Mouse (Mus musculus): ENCODE data around the gene Orai2. TPM values are rescaled to one million over a fixed set of nuclear protein-coding genes. Genes with fewer than 3 reads are reported as not detected.

The Orai2 gene
- polyA plus RNA-seq, 1 experiment from 2014 or later: 7.4 TPM

DNA sequence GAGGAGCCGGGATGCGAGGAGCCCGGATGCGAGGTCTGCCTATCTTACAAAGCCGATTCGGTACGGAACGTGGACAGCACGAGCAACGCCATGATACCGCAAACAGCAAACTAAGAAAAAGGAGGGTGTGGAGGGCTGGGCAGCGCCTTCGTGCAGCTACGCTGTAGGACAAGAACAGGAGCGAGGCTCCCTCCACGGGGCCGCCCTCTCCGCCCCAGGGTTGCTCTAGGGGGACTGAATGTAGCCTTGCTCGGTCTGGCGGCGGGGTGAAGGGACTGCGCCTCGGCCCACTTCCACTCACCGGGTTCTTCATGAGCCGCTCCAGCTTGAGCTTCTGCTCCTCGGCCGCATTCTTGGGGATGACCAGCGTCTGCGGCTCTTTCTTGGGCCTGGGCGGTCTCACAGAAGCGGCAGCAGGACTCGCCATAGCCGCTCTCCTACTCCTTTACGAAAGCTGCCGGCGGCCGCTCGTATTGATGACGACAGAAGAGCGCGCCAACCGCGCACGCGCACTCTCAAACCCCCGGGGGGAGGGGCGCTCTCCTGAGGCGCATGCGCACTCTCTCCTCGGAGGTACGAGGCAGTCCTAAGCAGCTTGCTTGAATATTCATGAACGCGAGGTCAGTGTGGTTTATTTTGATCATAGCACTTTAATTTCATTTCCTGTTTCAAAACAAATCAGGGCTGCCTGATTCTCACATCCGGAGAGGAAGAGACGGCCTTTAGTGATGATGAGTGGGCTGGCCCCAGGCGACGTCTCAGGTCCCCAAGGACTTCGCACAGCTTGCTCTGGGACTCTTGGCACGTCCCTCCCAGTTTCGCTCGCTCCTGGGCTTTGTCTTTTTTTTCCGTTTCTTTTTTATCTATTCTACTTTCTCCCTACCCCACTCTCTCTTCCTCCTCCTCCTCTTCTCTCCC is 28.2 kb upstream of the Orai2 start, which contains the start of gene Prkrip1:
TSS of gene Prkrip1 (minus strand) at position 490 of the 918 bp plus-strand sequence.
- Histone ChIP-seq H3K9me3 (0 out of 2 replicates have a peak, but pooled peaks cover 8% of the 10 kb centered on the region), H3K4me3 (peak within 1 kb of the TSS; percentile 95), H3K36me3 (replicated peaks) (peaks cover 39% of the 10 kb centered on the region), H3K27ac (peak within 1 kb of the TSS; percentile 93), H3K27me3 (ENCODE audit: poor library complexity, severe bottlenecking) (no peaks in the 10 kb centered on the region), H3K4me1 (peaks cover 24% of the 10 kb centered on the region)
- DNase-seq (ENCODE audit: extremely low spot score, low spot score): peak; percentile 96
- WGBS: under 1% methylated on average over 62 of the region's 62 CpGs

DNA sequence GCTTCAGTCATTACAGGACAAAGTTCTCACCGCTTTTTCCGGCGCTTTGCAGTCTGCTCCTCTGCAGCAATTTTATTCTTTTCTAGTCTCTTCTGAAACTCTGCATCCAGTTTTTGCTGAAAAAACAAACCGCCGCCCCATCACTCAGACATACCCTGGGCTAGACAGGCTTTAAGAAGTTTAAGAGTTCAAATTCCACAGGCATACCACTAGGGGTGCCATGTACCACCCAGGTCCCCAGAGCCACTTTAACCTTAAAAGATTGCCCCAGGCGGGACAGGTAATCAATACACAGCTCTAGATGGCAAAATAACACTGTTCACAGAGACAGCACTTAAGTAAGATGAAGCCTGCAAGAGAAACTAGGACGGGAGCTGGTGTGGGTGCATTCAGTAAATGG is 21.4 kb upstream of the Orai2 start:
- peaks cover 98% of the 10 kb centered on the region for H3K36me3 ChIP-seq (replicated peaks)
- no peak overlapping the region for H3K4me3 ChIP-seq
- 0 out of 2 replicates have a peak, but pooled peaks cover 6% of the 10 kb centered on the region for H3K9me3 ChIP-seq
- WGBS: 87% methylated on average over 7 of the region's 7 CpGs
- no peak overlapping the region for H3K27ac ChIP-seq
- 0 out of 2 replicates have a peak, but pooled peaks cover under 1% of the 10 kb centered on the region for H3K4me1 ChIP-seq
- no peaks in the 10 kb centered on the region for H3K27me3 ChIP-seq (ENCODE audit: poor library complexity, severe bottlenecking)
- DNase-seq (ENCODE audit: extremely low spot score, low spot score): no peak

DNA sequence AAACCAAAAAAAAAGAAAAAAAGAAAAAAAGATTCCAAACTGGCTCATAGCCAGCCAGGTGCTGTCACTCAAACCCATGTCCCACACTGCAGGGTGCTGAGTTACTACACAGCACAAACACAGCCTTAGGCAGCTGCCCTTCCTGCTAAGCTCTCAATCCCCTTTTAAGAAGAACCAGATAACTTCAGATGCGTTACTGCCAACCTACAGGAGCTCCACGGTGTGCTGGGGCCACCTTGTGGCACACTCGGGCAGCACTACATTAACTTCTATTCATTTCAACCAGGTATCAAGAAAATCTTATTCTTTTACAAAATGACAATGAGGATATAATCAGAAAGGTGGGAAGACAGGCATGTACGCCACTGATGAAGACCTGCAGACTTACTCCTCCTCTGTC is 16.2 kb upstream of the Orai2 start:
- Histone ChIP-seq H3K27ac (no peak overlapping the region), H3K36me3 (replicated peaks) (peaks cover 97% of the 10 kb centered on the region), H3K4me1 (peaks cover 13% of the 10 kb centered on the region), H3K4me3 (no peak overlapping the region), H3K9me3 (no peaks in the 10 kb centered on the region), H3K27me3 (ENCODE audit: poor library complexity, severe bottlenecking) (no peaks in the 10 kb centered on the region)
- WGBS: 48% methylated on average over 4 of the region's 4 CpGs
- DNase-seq (ENCODE audit: extremely low spot score, low spot score): peak; percentile 27

DNA sequence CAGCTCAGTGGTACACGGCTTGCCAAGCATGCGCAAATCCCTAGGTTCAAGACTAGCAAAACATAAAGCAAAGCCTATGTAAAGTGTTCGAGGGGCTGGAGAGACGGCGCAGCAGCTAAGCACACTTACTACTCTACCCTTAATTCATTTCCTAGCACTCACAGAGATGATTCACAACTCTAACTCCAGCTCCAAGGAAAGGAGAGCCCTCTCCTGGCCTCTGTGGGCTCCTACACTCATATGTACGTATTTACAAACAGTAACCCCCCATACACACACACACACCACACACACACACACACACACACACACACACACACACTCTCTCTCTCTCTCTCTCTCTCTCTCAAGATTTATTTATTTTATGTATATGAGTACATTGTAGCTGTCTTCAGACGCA is 13.3 kb upstream of the Orai2 start:
- Histone ChIP-seq H3K27ac (no peak overlapping the region), H3K27me3 (ENCODE audit: poor library complexity, severe bottlenecking) (no peaks in the 10 kb centered on the region), H3K36me3 (replicated peaks) (peaks cover 97% of the 10 kb centered on the region), H3K9me3 (no peaks in the 10 kb centered on the region), H3K4me1 (peaks cover 13% of the 10 kb centered on the region), H3K4me3 (no peak overlapping the region)
- DNase-seq (ENCODE audit: extremely low spot score, low spot score): no peak
- 97% methylated on average over 7 of the region's 7 CpGs for WGBS

DNA sequence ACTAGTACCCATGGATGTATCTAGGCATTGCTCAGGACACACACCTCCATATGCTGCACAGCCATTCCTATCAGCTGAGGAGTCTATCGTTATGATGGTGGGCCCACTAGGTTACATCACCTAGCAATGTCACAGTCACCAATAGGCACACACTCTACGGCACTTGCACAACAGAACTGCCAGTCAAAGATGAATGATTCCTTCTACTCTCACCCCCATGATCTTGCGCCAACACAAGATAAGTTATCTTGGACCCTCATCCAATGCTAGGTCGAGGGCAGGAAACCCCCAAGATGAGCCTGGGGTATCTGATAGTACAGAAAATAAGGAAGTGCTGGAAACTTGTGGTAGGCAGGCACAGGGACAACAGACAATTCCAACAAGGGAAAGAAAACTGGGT is 12.3 kb upstream of the Orai2 start:
- peaks cover 13% of the 10 kb centered on the region for H3K4me1 ChIP-seq
- peaks cover 97% of the 10 kb centered on the region for H3K36me3 ChIP-seq (replicated peaks)
- 89% methylated on average over 4 of the region's 4 CpGs for WGBS
- no peak overlapping the region for H3K4me3 ChIP-seq
- no peak for DNase-seq (ENCODE audit: extremely low spot score, low spot score)
- H3K9me3 ChIP-seq: no peaks in the 10 kb centered on the region
- no peak overlapping the region for H3K27ac ChIP-seq
- no peaks in the 10 kb centered on the region for H3K27me3 ChIP-seq (ENCODE audit: poor library complexity, severe bottlenecking)

DNA sequence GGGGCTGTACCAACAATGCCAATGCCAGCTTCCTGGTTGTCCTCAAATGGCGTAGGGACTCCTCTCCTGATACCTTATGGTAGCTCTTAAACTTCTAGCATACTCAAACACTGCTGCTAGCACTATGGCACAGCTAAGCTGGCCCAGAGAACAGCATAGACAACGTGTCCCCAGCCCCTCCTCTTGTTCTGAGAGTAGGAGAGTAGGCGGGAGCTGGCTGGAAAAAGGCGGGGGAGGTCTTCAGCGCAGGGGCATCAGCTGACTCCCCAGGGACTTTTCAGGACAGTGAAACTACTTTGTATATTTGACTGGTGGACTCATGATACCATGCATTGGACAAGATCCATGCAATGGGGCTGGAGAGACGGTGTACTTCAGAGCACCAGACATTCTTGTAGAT is 11.5 kb upstream of the Orai2 start:
- 89% methylated on average over 6 of the region's 6 CpGs for WGBS
- no peak for DNase-seq (ENCODE audit: extremely low spot score, low spot score)
- H3K27me3 ChIP-seq (ENCODE audit: poor library complexity, severe bottlenecking): no peaks in the 10 kb centered on the region
- H3K9me3 ChIP-seq: no peaks in the 10 kb centered on the region
- no peak overlapping the region for H3K4me3 ChIP-seq
- peaks cover 13% of the 10 kb centered on the region for H3K4me1 ChIP-seq
- no peak overlapping the region for H3K27ac ChIP-seq
- H3K36me3 ChIP-seq (replicated peaks): peaks cover 99% of the 10 kb centered on the region

DNA sequence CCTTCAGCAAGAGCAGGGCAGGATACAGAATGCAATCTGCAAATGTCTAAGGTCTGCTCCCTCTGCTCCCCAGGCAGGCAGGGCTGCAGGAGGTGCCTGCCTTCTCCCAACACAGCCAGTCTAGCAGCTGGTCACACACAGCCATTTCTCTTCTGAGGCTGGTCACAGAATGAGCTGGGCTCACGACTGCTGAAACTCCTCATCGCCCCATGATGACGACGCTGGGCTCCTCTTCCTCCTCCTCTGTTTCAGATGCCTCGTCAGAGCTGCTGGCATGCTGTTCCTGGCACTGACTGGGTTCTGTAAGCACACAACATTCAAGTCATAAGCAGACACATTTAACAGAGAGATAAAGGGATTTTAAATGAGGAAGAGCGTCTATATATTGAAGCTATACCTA is 10.7 kb upstream of the Orai2 start:
- DNase-seq (ENCODE audit: extremely low spot score, low spot score): no peak
- WGBS: 90% methylated on average over 6 of the region's 6 CpGs
- Histone ChIP-seq H3K27ac (no peak overlapping the region), H3K9me3 (no peaks in the 10 kb centered on the region), H3K4me3 (no peak overlapping the region), H3K27me3 (ENCODE audit: poor library complexity, severe bottlenecking) (no peaks in the 10 kb centered on the region), H3K4me1 (peaks cover 6% of the 10 kb centered on the region), H3K36me3 (replicated peaks) (peaks cover 95% of the 10 kb centered on the region)

DNA sequence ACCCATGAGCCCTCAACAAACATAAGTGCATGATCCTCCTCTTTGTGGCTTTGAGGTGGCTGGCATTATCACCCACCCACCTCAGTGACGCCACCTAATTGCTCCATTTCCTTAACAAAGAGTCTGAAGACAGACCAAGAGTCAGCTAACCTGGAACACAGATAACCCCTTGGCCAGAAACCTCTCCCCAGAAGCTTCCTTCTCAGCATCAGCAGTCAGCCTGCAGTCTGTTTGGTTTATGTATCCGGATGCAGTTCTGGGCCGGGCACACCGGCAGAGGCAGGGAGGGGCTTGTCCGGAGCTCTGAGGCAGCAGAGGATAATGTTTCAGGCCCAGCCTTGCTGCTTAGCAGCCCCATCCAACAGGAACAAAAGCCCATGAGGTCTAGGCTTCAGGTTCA is 9.1 kb upstream of the Orai2 start:
- peaks cover 79% of the 10 kb centered on the region for H3K36me3 ChIP-seq (replicated peaks)

DNA sequence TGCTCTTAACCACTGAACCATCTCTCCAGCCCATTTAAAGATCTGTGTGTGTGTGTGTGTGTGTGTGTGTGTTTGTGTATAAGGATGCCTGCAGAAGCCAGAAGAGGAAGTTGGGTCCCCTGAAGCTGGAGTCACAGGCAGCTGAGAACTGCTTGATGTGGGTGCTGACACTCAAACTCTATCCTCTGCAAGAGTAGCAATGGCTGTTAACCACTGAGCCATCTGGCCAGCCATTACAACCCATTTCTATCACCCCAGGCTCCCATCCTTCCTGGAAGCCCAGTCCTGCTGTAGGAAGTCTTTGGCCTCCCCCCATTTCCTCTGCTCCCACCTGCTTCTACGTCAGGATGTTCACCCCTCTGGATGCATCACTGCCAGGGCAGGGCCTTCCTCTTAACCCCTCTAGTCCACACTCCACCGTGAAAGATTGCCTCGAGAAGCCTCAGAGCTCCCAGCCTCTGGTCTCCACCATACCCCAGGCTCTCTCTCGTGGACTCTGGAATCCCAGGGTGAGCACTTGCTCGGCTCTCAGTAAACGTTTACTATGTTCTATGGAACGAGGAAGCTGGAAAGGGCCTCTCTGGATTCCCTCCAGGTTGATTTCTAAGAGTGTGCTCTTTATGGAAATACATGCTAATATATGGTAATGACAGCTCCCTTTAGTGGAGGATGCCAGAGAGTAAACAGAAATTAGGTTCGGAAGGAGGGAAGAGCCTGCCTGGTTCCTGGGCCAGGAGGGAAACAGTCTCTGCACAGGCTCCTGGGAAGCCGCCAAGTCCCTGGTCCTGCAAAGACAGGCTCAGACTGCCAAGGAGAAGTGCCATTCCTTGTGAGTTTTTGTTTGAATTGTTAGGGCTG is 3.3 kb upstream of the Orai2 start:
- peaks cover 17% of the 10 kb centered on the region for H3K27me3 ChIP-seq (ENCODE audit: poor library complexity, severe bottlenecking)
- no peak overlapping the region for H3K4me3 ChIP-seq
- 69% methylated on average over 9 of the region's 9 CpGs for WGBS
- no peak overlapping the region for H3K27ac ChIP-seq
- H3K4me1 ChIP-seq: peaks cover 20% of the 10 kb centered on the region
- no peak for DNase-seq (ENCODE audit: extremely low spot score, low spot score)
- H3K36me3 ChIP-seq (replicated peaks): peaks cover 22% of the 10 kb centered on the region
- H3K9me3 ChIP-seq: no peaks in the 10 kb centered on the region

More for the DNA sequence above, 9.1 kb upstream of the Orai2 start:
- H3K4me1 ChIP-seq: no peaks in the 10 kb centered on the region
- no peak overlapping the region for H3K4me3 ChIP-seq
- WGBS: 87% methylated on average over 5 of the region's 5 CpGs
- DNase-seq (ENCODE audit: extremely low spot score, low spot score): no peak
- no peaks in the 10 kb centered on the region for H3K27me3 ChIP-seq (ENCODE audit: poor library complexity, severe bottlenecking)
- no peak overlapping the region for H3K27ac ChIP-seq
- H3K9me3 ChIP-seq: no peaks in the 10 kb centered on the region

DNA sequence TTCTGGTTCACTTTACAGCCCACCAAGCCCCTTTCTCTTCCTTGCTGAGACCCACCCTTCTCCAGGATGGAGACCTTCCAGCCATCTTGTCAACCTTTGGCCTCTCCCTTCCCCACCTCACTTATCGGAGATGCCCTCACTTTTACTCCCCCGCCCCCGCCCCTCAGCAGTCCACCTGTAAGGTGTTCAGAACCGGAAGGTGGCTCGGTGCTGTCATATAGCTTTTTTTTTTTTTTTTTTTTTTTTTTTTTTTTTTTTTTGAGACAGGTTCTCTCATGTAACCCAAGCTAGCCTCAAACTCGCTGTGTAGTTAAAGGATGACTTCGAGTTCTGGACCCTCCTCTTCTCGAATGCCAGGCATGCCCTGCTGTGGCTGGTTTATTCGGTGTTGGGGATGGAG is 2.4 kb upstream of the Orai2 start:
- Histone ChIP-seq H3K4me1 (peaks cover 20% of the 10 kb centered on the region), H3K9me3 (peaks cover 4% of the 10 kb centered on the region; the same call in 1 of the 2 replicates), H3K27ac (no peak overlapping the region), H3K4me3 (no peak overlapping the region), H3K27me3 (ENCODE audit: poor library complexity, severe bottlenecking) (peaks cover 17% of the 10 kb centered on the region), H3K36me3 (replicated peaks) (peaks cover 18% of the 10 kb centered on the region)
- WGBS: 84% methylated on average over 9 of the region's 9 CpGs
- DNase-seq (ENCODE audit: extremely low spot score, low spot score): no peak

DNA sequence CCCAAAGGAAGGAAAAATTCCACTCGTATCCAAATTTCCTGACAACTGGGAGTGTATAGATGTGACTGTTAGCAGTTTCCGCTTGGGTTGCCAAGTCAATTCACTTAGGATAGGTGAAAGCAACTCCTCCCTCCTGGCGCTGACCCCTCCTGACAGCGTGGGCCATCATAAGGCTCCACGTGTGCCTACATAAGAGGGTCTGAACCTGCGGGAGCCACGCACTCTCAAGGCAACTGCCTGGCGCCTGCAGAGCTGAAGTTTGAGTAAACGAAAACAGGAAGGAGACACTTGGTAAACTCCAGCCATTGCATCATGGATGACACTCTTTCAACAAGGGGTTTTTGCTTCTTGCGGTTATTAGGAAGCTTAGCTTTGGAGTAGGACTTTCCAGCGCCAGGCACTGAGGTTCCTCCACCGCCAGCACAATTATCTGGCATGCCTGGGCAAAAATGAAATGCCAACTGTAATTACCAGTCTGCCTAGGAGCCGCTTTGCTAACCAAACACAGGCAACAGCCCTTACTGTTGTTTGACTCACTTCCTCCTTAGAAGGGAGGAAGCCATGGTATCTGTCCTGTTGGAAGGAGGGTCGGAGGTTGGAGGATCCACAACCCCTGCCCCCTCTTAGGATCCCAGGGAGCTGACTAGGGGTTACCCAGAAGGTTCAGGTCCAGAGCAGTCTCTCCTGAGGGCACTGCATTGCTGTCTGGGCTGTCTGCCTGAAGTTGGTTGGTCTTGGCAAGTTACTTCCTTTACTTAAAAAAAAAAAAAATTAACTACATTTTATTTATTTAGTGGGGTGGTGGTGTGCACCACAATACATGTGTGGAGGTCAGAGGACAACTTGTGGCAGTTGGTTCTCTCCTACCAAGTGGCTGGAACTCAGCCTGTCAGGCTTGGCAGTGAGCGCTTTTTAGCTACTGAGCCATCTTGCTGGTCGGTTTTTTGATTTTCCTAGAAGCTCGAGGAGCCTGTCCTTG is 1.1 kb upstream of the Orai2 start:
- Histone ChIP-seq H3K27me3 (ENCODE audit: poor library complexity, severe bottlenecking) (peaks cover 17% of the 10 kb centered on the region), H3K9me3 (peaks cover 7% of the 10 kb centered on the region; the same call in 1 of the 2 replicates), H3K27ac (peak overlapping the region; percentile 83; the same call in 1 of the 2 replicates), H3K4me3 (peak overlapping the region; percentile 69), H3K36me3 (replicated peaks) (peaks cover 12% of the 10 kb centered on the region), H3K4me1 (peaks cover 20% of the 10 kb centered on the region)
- DNase-seq (ENCODE audit: extremely low spot score, low spot score): no peak
- 43% methylated on average over 17 of the region's 17 CpGs for WGBS
